Mouse (Mus musculus) right cerebral cortex, postnatal 14 days (tissue): ENCODE measurements around the gene Hspg2.

ENCODE experiments used
- DNase-seq: peaks from one replicate; pipeline ENCODE4 v3.0.0; 2022

The Hspg2 gene

GRCm38 (mm10) chr4:137481381-137482030 lies 12.9 kb downstream of the Hspg2 start:
- DNase-seq, result no peak

- DNase-seq, result no peak
Measured at GRCm38 (mm10) chr4:137483871-137484270, 15.3 kb downstream of the Hspg2 start.

DNA sequence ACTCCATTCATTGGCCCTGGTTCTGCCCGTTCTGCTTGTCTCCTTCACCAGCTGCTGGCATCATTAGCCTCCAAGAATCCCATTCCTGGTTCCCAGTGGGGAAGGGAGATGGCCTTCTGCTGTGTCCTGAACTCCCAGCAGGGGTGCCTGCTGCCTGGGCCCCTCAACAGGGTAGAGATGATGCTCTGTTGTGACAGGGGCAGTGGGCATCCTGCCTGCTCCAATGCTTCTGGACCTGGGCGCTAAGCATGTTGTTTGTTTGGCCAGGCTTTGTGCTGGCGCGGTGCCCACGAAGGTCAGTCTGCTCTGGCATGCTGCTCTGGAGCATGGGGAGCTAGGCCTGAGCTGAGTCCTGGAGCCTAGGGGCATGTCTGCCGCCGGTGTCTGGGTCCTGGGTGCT lies 16.0 kb downstream of the Hspg2 start:
- no peak for DNase-seq

GRCm38 (mm10) chr4:137485258-137485960 lies 16.8 kb downstream of the Hspg2 start:
- DNase-seq, result no peak

DNA sequence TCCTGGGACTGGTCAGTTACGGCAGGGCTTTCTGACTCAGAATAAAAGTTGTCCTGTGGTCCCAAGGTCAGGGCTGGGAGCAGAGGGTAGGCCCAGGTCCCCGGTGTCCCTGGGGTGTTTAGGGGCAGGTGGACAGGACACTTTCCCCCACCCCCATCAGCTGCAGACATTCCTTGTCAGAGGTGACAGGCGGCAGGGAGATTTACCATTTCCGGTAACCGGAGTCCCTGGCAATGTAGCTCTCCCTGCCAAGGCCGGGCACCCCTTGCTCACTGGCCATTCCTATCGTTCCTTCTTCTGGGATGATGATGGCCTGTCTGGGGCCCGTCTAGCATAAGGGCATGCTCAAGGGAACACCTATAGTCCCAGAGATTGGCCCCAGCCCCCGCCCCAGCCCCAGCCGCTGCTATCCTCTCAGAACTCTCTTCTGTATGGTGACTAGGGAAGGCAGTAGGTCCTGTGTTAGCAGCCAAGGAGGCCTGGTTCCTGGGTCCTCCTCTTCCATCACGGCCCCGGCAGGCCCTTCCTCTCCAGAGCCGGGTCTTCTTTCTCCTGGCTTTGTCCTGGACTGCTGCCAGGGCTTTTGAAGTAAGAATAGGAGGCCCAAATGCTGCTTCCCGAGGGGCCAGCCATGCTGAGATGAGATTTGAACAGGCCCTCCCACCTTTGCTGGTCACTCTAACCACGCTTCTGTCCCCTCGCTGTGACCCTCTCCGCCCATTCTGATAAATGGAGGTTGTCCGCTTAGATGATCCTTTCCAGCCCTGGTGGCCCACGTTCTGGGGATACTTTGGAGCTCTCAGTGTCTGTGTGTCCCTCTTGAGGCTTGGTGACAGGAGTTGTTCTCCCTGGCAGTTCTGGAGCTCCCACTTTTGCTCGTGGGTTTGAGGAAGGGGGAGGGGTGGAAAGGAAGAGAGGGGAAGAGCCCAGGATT lies 17.8 kb downstream of the Hspg2 start:
- DNase-seq, result no peak

GRCm38 (mm10) chr4:137487286-137488000 lies 18.9 kb downstream of the Hspg2 start:
- DNase-seq, result no peak

GRCm38 (mm10) chr4:137488038-137488437 lies 19.5 kb downstream of the Hspg2 start:
- DNase-seq, result no peak

DNA sequence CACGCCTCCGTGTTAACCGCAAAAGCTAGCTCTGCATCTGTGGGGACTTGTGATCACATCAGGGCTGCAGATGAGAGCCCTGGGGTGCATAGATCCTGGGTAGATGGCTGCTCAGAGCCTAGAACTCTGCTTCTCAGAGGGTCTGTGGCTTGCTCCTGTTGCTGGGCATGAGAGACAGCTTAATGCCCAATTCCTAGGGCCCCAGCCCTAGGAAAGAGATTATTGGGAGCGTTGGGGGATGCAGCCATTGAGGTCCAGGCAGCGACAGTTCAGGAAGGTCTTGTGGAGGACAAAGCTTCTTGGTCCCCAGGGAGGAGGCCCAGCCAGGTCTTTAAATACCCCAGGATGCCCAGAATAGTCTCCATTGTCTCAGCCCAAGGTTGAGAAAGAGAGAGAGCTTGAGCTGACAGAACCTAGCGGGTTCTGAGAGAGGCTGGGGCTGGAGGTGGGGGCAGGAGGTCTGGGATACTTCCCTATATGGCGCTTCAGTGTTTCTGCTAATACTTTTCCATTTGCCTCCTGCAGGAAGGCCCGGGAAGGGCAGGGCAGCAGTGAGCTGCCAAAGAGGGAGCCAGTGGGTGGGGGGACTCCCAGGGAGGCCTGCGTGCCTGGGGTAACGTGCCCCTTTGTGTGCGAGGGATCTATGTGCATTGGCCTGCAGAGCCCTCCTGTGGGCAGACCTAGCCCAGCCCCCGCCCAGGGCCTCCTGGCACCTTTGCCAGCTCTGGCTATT lies 20.2 kb downstream of the Hspg2 start:
- no peak for DNase-seq

DNA sequence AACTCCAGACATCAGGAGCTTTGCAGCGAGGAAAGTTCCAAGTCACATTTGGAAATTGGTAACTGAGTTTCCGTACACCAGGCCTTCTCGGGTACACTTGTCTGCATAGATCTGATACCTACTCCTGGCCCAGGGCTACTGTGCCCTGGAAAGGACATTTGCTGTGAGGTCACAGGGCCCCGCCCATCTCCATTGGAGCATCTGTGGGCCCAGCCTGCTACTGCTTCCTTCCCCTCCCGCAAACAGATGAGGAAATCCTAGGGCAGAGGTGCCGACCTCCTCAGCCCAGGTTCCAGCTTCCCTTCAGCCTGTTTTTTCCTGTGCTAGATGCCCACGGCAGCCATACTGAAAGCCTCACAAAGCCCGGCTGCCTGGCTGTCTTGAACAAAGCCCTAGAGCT lies 21.4 kb downstream of the Hspg2 start:
- DNase-seq, result no peak

GRCm38 (mm10) chr4:137492563-137492962 lies 24.0 kb downstream of the Hspg2 start:
- no peak for DNase-seq

- DNase-seq, result no peak
Measured at GRCm38 (mm10) chr4:137493187-137493586, 24.6 kb downstream of the Hspg2 start.

- no peak for DNase-seq
Measured at GRCm38 (mm10) chr4:137494751-137495500, 26.4 kb downstream of the Hspg2 start.

- DNase-seq, result no peak
Measured at GRCm38 (mm10) chr4:137495501-137496100, 27.0 kb downstream of the Hspg2 start.

GRCm38 (mm10) chr4:137497367-137497766 lies 28.8 kb downstream of the Hspg2 start:
- DNase-seq, result no peak

DNA sequence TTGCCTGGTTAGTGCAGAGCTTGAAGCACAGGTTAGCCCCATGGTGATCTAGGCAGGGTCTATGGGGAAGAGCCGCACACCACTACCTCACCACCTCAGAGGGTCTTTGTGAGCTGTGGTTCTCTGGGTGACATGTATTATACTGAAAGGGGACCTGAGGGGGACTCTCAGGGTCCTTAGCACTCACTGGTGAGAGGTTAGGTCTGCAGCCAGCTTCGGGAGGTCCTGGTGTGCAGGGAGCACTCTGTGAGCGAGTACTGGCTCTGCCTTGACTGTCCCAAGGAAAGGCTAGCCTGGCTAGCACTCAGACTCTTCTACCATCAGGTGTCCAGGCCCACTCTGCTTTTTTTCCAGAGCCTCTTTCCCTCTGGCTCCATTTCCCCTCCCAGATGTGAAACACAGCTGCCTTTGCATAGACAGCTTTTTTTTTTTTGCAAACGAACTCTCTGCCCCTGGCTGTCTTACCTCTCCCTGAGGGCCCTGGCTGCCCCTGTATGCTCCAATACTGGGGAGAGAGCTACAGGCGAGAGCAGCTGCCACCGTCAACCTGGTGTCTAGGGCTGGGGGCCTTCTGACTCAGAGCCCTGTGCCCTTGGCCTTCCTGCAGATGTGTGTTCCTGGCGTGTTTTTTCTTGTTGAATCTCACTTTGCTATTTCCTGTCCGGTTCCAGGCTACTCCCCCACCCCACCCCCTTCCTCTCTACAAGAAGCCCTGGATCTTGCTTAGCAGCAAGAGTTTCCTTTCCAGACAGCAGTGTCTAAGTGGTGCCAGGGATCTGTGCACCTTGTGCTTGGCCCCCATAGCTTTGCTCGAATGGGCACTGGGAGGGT lies 29.5 kb downstream of the Hspg2 start:
- no peak for DNase-seq

DNA sequence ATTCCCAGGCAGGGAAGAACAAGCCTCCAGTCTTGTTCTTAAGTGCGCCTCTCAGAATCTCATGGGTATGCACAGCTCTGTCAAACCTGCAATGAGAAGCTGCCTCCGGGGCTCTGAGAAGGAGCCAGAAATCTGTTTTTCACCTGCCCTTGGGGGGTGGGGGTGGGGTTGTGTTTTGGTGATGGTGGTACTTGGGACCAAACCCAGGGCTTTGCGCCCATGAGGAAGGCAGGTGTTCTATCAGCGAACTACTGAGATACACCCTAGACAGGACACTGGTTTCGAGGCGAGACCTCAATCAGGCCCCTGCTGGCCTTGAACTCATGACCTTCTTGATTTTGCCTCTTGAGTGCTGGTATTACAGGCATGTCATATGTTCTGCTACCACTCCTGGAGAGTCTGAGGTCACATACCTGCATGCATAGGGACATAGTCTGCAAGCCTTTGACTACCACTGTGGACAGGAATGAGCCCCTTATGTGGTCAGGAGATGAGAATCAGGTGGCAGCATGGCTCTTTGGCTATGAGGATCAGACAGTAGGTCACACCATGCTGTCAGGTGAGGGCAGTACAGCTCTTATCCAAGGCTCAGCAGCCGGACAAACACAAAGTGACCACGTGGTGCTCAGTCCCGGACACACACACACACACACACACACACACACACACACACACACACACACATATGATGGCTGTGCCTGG lies 30.5 kb downstream of the Hspg2 start:
- no peak for DNase-seq

DNA sequence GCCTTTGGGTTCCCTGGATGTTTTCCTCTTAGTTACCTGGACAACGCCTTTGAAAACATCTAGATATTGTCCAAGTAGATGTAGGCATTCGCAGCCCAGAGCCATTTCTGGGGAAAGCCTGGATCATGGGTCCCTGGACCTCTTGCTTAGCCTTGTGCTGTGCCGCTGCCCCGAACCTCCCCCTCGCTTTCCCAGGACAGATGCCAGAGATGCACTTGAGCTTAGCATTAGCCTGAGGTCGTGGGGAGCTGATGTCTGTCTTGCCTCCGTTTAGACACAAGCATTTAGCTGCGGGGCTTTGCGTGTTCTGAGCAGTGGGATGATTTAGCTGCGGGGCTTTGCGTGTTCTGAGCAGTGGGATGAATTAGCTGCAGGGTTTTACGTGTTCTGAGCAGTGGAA lies 31.6 kb downstream of the Hspg2 start:
- no peak for DNase-seq

- no peak for DNase-seq
Measured at GRCm38 (mm10) chr4:137500953-137501352, 32.4 kb downstream of the Hspg2 start.

- no peak for DNase-seq
Measured at GRCm38 (mm10) chr4:137502183-137502582, 33.6 kb downstream of the Hspg2 start.
